Mouse (Mus musculus) ZHBTc4 (cell line): ENCODE results near the gene Ddx43.
"Not testable (repeated sequence)": the region's sequence is repeated elsewhere in the genome, so short reads cannot be mapped to it uniquely, and the experiment has no call there.

Source experiments
- DNase-seq: peaks from one replicate; pipeline ENCODE4 v3.0.0-alpha.2; 2011; ENCODE audit warnings: low read depth, low spot score

Gene Ddx43

GRCm38 (mm10) chr9:78395630-78396351, at the start of gene Ddx43:
Ddx43 (plus strand) TSS chr9:78395777.
- DNase-seq = peak; percentile 96

- DNase-seq = no peak
Observed at GRCm38 (mm10) chr9:78347004-78347403, 48.6 kb upstream of the Ddx43 start.

- not testable (repeated sequence) for DNase-seq
Observed at GRCm38 (mm10) chr9:78348206-78349004, 47.2 kb upstream of the Ddx43 start.

DNA sequence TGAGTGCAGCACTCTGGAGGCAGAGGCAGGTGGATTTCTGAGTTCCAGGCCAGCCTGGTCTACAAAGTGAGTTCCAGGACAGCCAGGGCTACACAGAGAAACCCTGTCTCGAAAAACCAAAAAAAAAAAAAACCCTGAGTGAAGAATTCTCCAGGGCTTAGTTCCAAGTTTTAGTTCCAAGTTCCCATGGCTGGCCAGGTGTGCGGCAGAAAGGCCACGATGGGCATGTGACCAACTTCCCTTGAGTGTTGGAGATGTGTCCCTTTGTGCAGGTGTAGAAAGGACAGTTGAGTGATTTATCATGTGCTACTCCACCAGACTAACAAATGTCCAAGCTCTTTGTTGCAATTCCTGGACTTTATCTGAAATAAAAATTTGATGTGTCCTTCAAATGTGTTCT, 46.4 kb upstream of the Ddx43 start:
- not testable (repeated sequence) for DNase-seq

DNA sequence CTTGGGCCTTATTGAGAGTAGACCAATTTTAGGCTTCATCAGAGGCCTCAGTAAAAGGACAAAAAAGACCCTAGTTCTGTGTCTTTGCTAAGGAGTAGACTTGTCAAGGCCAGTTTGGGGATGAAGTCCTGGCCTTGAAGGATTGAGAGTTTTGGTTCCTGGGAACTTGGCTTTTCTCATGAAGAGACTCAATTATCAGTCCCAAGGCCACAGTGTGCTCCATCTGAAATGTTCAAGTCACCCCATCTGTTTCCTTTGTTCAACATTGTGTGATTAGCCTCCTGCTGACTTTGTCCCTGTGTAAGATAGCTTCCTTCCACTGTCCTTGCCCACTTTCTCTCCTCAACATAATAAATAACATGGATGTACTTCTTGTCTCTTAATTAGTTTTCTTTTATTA, 45.6 kb upstream of the Ddx43 start:
- DNase-seq = peak; percentile 53

- no peak for DNase-seq
Observed at GRCm38 (mm10) chr9:78351504-78352220, 43.9 kb upstream of the Ddx43 start.

GRCm38 (mm10) chr9:78354665-78355578, 40.7 kb upstream of the Ddx43 start:
- DNase-seq = no peak

GRCm38 (mm10) chr9:78355611-78356010, 40.0 kb upstream of the Ddx43 start, which contains the start of gene Gsta2:
Gsta2 (minus strand) TSS chr9:78355788.
- no peak for DNase-seq

DNA sequence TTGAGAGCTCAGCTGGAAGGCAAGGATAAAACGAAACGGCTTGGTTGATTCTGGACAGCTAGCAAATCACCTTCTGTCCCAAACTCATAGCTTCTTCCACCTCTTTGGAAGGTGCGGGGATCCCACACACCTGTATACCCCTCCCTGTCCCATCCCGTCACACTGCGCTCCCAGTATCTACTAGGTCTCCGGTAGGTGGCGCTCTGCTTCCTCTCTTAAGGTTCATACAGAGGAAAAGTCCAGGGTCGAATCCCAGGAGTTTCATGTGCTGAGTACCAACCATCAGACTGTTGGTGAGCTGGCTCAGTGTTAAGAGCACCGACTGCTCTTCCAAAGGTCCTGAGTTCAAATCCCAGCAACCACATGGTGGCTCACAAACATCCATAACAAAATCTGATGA, 37.5 kb upstream of the Ddx43 start:
- DNase-seq = peak; percentile 95

GRCm38 (mm10) chr9:78359750-78360483, 35.7 kb upstream of the Ddx43 start:
- peak; percentile 67 for DNase-seq

GRCm38 (mm10) chr9:78360484-78360872, 35.1 kb upstream of the Ddx43 start:
- DNase-seq = peak; percentile 61

- no peak for DNase-seq
Observed at GRCm38 (mm10) chr9:78363374-78363773, 32.2 kb upstream of the Ddx43 start.

DNA sequence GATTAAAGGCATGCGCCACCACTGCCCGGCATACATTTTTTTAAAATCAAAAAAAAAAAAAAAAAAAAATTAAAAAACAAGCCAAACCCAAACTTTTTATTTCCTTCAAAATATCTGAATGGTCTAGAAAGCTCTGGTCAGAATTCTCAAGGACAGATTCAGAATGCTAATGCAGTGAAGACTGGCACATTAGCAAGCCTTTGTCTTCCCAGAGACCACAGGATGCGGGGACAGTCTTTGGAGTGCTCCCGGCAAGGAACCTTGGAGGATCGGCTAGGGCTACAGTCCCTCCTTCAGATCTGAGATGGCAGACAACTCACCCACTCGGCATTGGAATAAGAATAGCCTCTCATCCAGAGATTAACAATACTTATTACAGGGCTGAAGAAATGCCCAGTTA, 30.9 kb upstream of the Ddx43 start:
- DNase-seq = peak; percentile 93

- DNase-seq = no peak
Observed at GRCm38 (mm10) chr9:78365850-78366544, 29.6 kb upstream of the Ddx43 start.

- peak; percentile 96 for DNase-seq
Observed at GRCm38 (mm10) chr9:78367959-78368358, 27.6 kb upstream of the Ddx43 start, which contains the start of gene Dppa5a. Dppa5a (minus strand) TSS chr9:78368177.

- DNase-seq = peak; percentile 62
Observed at GRCm38 (mm10) chr9:78368671-78369293, 26.8 kb upstream of the Ddx43 start.

- peak; percentile 83 for DNase-seq
Observed at GRCm38 (mm10) chr9:78369349-78369748, 26.2 kb upstream of the Ddx43 start.

- DNase-seq = no peak
Observed at GRCm38 (mm10) chr9:78369786-78370185, 25.8 kb upstream of the Ddx43 start.

DNA sequence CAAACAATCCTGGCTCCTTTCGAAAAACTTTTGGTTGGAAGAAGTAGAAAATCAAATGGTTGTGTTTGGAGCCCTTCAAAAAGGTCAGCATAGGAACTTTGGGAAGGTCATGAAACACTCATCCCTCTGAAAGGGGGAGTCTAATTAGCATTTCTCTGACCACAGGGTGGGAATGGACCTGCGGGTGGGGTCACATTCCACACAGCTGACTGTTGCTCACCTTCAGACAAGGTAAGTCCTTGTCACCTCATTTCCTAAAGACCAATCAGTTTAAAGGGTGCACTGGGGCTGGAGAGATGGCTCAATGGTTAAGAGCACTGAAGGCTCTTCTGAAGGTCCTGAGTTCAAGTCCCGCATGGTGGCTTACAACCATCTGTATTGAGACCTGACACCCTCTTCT, 24.1 kb upstream of the Ddx43 start:
- no peak for DNase-seq
